Mouse (Mus musculus): ENCODE measurements around the gene Adamtsl5.
"Not testable (repeated sequence)": the region's sequence is repeated elsewhere in the genome, so short reads cannot be mapped to it uniquely, and the experiment has no call there.

Gene Adamtsl5

DNA sequence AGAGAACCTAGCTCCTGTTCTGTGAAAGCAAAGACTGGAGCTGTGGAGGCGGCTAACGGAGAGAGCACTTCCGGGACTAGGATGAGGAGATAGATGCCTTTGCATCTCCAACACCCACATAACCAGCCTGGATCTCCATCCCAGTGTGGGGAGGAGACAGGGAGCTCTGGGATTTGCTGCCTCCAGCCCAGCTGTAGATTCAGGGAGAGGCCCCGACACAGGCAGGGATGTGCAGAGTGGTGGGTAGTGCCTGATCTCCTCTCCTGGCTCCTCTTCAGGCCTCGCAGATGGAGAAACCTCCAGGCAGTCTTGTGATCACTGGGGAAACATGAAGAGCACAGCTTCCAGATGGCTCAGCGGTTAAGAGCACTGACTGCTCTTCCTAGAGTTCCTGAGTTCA lies 24.5 kb upstream of the Adamtsl5 start:
- no peak for DNase-seq (ENCODE audit: extremely low read depth, low read depth, low spot score)

DNA sequence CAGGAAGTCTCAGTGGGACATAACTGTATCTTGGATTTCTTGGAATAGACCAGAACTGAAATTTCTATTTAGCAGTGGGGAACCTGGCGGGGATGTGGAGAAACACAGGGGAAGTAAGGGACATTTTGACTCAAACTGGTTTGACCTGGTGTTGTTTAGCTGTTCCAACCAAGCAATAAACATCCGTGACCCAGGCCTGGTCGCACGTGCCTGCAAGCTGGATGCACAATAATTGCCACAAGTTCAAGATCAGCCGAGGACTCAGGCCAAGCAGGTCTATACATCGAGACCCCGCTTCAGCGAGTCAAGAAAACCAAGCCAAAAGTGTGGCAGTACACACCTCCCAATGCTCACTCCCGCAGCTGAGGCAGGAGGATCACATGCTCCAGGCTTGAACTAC lies 23.8 kb upstream of the Adamtsl5 start:
- DNase-seq (ENCODE audit: extremely low read depth, low read depth, low spot score): no peak

DNA sequence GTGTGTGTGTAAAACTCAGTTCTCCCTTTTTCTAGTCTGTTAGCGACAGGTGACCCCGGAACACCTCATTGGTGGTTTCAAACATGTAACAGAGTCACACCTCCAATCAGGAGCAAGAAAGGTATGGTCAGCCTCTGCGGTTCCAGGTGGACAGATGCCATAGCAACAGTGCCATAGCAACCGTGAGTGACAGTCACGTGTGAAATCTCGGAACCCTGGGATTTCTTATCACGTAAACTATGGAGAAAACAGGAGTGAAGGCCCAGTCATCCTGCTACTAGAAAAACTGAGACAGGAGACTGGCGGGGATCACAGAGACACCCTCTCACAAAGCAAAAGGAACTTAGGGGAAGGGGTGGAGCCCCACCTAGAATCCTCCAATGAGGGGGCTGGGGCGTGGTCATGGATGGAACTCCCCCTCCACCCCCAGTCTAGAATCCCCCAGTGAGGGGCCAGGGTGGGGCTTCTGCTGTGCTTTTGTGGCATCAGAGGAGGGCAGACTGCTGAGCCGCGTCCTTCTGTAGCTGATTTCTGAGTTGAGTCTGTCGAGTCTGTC lies 23.3 kb upstream of the Adamtsl5 start:
- no peak for DNase-seq (ENCODE audit: extremely low read depth, low read depth, low spot score)

DNA sequence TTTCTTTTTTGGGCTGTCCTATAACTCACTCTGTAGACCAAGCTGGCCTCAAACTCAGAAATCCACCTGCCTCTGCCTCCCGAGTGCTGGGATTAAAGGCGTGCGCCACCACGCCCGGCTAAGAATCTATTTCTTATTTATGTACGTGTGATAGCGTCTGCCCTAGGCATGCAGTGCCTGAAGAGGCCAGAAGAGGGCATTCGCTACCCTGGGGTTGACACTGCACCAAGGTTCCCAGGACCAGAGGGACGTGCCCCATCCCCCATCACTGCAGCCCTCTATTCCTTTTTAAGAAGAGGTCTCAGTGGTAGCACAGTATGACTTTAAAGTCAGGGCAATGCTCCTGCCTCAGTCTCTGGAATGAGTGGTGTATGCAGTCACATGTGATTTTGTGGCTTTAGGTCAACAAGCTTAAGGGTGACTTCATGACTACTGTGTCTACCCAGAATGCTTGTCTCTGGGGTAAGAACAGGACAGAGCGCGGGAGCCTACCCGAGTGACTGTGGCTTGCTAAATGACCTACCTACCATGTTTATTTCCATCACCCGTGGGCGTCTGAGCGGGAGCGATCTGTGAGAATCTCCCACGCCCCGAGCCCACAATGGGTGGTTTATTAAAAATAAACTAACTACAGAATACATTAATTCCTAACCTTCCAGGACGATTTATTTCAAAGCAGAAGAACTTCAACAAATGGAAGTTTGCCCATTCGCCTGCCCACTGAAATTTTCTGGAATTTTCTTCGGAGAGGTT lies 22.0 kb upstream of the Adamtsl5 start:
- no peak for DNase-seq (ENCODE audit: extremely low read depth, low read depth, low spot score)

DNA sequence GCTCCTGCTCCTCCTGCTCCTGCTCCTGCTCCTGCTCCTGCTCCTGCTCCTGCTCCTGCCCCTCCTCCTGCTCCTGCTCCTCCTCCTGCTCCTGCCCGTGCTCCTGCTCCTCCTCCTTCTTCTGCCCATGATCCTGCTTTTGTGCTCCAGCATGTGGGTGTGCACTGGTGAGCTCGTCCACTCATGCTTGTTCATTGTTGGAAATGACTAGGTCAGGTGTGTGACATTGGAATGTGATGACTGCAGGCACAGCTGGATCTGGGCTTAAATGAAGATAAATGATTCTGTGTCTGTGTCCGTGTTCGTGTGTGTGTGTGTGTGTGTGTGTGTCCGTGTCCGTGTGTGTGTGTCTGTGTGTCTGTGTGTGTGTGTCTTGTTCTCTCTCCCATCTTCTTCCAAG lies 20.2 kb upstream of the Adamtsl5 start:
- no peak for DNase-seq (ENCODE audit: extremely low read depth, low read depth, low spot score)

DNA sequence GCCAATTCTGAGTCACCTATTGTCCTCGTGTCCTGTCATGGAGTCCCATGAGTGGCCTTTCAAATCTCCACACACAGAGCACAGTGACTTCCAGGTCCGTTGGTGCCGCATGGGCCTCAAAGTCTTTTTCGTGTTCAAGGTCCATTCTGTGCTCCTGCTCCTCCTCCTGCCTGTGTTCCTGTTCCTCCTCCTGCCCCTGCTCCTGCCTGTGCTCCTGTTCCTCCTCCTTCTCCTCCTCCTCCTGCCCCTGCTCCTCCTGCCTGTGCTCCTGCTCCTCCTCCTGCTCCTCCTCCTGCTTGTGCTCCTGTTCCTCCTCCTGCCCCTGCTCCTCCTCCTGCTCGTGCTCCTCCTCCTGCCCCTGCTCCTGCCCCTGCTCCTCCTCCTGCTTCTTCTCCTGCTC lies 19.7 kb upstream of the Adamtsl5 start:
- DNase-seq (ENCODE audit: extremely low read depth, low read depth, low spot score): no peak

DNA sequence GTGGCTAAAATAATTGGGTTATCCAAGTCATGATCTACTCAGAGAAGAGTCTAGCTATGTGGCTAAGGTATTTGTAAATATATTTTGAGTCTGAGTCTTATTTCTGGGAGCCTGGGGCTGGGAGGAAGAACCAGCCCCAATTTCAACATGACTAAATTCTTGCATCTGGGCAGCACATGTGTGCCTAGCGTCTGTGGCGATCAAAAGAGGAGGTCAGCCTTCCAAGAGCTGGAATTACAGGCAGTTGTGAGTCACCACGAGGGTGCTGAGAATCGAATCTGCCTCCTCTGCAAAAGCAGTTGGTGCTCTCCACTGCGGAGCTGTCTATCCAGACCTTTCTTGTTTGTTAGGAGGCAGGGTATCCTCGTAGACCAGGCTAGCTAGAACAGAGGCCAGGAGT lies 17.5 kb upstream of the Adamtsl5 start:
- no peak for DNase-seq (ENCODE audit: extremely low read depth, low read depth, low spot score)

DNA sequence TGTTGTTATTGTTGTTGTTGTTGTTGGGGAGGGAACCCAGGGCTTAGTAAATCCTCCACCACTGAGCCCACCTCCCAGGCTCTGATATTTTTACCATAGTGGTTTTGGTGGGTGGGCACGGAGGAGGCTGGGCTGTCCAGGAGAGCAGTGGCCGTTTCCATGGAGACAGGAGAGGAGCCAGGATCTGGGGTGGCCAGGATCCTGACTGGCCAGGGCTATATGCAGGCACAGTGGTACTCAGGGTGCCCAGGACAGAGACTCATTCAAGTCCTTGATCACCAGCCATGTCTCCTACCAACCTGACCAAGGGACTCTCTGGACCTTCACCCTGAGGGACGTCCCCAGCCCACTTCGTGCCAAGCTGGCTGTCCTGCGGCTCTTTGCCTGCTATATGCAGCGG lies 15.5 kb upstream of the Adamtsl5 start:
- DNase-seq (ENCODE audit: extremely low read depth, low read depth, low spot score): no peak

DNA sequence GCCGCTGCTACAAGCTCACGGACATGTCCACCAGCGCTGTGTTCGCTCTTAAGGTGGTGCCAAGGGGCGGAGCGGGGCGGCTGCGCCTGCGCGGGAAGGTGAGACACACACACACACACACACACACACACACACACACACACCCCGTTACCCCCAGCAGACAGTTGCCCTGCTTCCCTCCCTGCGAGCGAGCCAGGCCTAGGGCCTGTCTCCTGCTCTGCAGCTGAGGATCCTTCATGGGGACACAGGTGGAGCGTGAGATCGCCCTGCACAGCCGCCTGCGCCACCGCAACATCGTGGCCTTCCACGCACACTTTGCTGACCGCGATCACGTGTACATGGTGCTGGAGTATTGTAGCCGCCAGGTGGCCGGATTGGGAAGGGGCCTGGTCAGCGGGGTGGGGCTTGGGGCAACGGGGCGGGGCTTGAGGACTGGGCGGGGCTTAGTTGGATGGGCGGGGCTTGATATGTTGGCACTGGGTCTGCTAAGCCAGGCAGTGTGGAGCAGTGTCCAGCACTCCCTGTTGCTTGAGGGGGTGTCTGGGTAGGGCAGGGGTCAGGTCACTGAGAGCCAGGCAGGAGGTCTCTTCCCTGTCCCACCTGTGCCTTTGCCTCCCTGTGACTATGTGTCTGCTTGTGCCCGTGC lies 9.9 kb upstream of the Adamtsl5 start:
- no peak for DNase-seq (ENCODE audit: extremely low read depth, low read depth, low spot score)

DNA sequence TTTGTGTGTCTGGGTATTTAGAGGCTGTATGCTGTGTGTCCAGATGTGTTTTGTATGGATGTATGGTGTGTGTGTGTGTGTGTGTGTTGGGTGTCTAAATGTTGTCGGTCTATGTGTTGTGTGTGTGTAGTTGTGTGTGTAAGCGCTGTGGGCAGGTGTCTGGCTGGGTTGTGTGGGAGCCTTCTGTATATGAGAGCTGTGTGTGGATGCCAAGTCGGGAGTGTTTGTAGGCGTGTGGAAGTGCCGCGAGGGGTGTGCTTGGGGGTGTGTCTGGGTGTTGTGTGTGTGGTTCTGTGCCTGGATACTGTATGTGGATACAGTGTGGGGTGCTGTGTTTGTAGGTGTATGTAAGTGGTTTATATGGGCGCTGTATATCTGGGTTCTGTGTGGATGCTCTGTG lies 9.1 kb upstream of the Adamtsl5 start:
- DNase-seq (ENCODE audit: extremely low read depth, low read depth, low spot score): no peak

DNA sequence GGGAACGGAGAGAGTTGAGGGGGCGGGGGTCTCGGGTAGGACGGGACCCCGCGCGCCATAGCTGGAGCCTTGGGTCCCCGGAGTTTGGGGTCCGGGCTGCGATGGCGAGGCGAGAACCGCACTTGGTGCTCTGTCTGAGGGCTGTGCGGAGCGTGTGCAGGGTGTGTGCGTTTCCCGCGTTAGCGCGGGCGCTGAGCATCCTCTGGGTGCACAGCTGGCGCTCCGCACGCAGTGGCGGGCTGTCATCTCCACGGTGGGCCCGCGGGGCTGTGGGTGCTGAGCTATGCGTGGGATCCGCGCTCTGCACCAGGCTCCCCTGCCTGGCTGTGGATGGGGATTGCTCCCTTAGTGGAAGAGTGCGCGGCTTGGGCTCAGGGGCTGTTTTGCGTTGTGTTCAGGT lies 8.5 kb upstream of the Adamtsl5 start:
- no peak for DNase-seq (ENCODE audit: extremely low read depth, low read depth, low spot score)

DNA sequence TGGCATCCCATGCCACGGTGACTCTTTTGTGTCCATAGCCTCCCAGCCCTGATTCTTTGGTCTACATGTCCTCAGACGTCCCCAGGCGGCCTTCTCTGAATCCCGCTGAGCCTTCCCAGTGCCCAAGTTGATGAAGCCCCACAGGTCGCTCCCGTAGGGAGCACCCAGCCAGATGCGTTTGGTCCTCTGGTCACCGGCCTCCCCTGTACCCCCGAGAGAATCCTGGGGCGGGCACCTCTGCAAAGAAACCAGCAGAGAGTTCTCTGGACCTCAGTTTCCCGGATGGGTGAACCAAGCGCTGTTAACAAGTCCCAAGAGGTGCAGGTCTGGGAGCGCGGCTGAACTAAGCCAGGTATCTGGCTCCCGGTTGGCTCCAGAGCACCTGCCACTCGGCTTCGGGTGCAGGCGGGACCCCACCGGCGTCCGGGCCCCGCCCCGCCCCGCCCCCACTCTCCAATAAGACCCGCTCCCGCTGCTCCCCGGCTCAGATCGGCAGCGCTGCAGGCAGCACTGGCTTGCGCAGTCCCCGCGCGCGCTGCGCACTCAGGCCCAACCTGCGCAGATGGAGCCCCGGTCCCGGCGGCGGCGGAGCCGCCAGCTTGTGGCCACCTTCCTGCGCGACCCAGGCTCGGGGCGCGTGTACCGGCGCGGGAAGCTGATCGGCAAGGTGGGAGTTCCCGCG lies 7.9 kb upstream of the Adamtsl5 start, which contains the start of gene Plk5:
Gene Plk5, plus strand, starts transcription at position 459 of the 682 bp plus-strand sequence.
- no peak for DNase-seq (ENCODE audit: extremely low read depth, low read depth, low spot score)

DNA sequence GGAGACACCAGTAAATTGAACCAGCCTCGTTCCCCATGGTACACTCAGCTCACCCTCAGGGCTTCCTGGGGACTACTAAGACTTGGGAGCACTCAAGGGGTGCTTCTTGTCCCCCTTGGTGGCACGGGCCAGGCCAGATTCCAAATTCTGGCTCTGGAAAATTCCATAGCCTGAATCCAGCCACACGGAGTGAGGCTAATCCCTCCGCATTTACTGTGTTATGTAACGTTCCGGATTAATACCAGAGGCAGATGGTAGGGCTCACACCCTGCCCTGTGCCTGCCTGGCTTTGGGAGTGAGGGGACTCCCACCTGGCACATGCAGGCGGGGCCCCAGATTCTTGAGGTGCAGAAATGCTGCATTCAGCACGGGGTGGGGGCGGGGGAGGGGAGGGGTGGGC lies 7.2 kb upstream of the Adamtsl5 start:
- no peak for DNase-seq (ENCODE audit: extremely low read depth, low read depth, low spot score)

DNA sequence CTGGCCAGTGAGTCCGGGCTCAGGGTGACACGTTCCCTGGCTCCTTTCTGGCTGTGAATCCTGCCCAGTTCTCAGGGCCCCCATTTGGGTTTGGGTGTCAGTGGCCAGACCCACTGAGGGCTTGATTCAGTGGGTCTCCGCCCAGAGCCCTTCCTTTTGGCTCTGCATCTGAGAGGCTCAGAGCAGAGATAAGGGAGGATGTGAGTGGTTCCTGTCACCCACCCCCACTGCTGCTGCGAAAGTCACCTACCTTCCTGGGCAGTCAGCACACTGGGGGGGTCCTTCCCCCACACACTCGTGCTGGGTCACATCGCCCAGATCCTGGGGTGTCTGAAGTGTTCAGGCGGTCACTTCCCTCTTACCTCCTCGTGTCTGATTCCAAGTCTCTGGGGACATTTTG lies 4.5 kb upstream of the Adamtsl5 start:
- DNase-seq (ENCODE audit: extremely low read depth, low read depth, low spot score): no peak

DNA sequence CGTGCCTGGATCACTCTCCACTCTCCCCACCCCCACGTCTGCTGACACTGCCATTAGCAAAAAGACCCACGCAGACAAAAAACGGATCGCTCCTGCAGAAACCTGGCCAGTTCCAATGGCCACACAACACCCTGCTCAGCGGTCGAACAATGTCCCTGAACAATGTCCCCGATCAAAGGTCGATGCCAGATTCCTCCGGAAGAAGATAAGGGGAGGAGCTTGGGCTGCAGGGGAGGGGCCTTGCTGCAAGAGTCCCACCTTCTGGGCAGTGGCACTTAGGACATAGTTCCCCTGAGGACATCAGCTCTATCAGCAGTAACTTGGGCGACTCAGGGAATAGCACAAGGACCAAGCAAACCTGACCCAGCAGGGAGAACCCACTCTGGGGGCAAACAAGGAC lies 3.7 kb upstream of the Adamtsl5 start:
- no peak for DNase-seq (ENCODE audit: extremely low read depth, low read depth, low spot score)

DNA sequence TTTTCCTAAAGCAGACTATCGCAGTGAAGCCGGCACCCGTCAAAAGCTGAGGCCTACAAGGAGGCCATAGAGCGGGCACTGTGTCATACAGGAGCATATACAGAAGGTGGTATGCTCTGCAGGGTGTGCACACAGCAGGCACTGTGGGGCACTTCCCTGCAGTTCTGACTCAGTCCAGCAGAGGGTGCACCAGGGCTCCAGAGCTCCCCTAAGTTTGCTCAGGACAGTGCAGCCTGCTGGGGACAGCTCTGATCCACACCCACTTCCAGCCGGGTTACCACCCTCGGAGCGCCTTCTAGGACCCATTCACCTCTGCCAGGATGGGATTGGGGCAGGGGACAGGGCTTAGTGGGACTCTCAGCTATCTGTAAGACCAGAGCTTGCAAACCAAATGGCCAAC lies 2.1 kb upstream of the Adamtsl5 start:
- no peak for DNase-seq (ENCODE audit: extremely low read depth, low read depth, low spot score)

DNA sequence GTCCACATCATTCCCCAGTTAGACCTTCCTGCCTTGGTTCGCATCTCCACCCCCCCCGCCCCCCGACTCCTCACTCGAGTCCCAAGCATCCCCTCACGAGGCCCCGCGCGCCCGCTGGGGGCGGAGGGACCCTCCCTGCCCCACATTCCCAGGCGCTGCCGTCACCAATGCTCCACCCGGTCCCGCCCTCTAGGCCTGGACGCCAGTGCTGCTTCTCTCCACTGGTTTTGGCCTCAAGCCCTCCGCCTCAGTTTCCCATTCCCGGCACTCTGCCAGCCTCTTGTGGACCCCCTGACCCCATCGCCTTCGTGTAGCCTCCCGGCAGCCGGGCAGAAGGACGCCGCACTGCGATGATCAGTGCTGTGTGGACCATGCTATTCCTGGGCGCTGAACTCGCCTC lies 769 bp upstream of the Adamtsl5 start:
- DNase-seq (ENCODE audit: extremely low read depth, low read depth, low spot score): no peak

DNA sequence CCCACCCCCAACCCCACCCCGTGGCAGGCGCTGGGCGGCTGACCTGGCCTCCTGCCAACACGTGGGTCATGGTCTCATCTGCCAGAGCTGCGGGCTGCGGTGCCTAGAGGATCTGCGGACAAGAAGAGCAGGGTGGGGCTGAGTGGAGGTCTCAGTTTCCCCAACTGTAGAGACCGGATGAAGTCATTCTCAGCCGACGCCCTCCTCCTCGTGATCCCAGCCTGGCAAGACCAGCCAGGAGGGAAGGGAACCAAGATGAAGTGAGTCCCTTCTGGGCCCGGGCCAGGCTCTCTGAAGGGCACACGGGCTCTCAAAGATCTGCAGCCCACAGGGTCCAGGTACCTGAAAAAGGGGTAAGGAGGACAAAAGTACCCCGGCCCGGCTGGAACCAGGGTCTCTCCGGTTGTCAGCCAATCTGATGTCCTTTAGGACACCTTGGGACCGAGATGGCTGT lies 671 bp downstream of the Adamtsl5 start:
- DNase-seq (ENCODE audit: extremely low read depth, low read depth, low spot score): no peak

DNA sequence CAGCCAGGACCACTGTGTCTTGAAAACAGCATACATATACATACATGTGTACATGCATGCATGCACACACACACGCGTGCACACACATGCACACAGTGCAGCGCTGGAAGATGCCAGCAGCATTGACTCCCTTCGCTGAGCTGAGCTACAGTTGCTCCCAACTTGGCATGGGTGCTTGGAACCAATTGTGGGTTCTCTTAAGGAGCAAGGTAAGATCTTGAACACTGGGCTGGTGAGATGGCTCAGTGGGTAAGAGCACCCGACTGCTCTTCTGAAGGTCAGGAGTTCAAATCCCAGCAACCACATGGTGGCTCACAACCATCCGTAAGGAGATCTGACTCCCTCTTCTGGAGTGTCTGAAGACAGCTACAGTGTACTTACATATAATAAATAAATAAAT lies 2.3 kb downstream of the Adamtsl5 start:
- not testable (repeated sequence) for DNase-seq (ENCODE audit: extremely low read depth, low read depth, low spot score)

DNA sequence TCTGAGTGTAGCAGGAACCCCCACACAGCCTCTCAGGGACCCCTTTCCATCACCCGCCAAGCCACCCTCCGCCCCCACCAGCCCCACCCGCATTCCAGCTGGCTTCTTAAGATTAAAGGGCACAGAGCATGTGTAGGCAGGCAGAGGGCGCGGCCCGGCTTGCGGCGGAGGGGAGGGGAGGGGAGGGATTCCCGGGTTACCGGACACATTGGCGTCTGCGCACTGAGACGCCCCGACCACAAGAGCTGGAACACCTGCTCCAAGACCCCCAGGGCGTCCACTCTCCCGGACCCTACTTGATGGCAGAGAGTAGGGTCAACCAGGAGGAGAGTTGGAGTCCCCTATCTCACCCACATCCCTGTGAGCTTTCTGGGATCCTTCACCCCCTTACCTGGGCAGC lies 3.1 kb downstream of the Adamtsl5 start:
- DNase-seq (ENCODE audit: extremely low read depth, low read depth, low spot score): no peak

DNA sequence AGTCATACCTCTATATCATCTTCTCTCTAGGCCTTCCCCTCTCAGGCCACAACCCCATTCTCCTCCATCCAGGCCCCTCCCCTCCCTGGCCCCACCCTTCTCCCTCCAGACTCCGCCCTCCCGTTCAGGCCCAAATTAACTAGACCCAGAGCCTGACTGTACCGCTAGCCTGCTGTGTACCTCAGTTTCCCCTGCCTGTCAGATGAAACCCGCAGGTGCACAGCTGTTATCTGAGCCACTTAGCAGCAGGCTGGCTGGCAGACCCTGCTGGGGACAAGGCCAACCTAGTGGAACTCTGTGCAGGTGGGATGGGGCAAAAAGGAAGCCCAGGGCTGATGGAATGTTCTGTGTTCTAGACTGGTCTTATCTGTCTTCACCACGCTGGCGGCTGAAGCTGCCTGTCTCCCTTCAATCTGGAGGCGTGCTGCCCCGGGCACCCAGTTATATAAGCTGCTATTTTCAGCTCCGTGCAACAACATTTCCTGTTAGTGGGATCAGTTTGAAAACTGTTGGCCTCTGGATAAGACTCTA lies 4.0 kb downstream of the Adamtsl5 start:
- no peak for DNase-seq (ENCODE audit: extremely low read depth, low read depth, low spot score)

Data from fat pad, adult 2 months (tissue).